Mouse (Mus musculus): ENCODE data around the gene Cyth2. TPM values are rescaled to one million over a fixed set of nuclear protein-coding genes. Genes with fewer than 3 reads are reported as not detected.

Cyth2 gene
- polyA plus RNA-seq (2014; fragmentation: Nextera tagmentation; extraction: Ambion mirVana): 194 and 207 TPM in 2 replicates

GRCm38 (mm10) chr7:45813787-45814779 is at the start of gene Cyth2:
TSS of gene Cyth2 (minus strand) at chr7:45814581.
- peak; percentile 99 for ATAC-seq (replicated peaks; ENCODE audit: low FRiP score)

GRCm38 (mm10) chr7:45862804-45863203 is 48.4 kb upstream of the Cyth2 start:
- Histone ChIP-seq H3K9me3 (ENCODE audit: control insufficient read depth, low read length) (no peaks in the 10 kb centered on the region), H3K4me1 (replicated peaks; ENCODE audit: control insufficient read depth, insufficient read depth, low read length) (peaks cover 5% of the 10 kb centered on the region), H3K36me3 (ENCODE audit: control insufficient read depth, insufficient read depth, low read length) (no peaks in the 10 kb centered on the region), H3K9ac (ENCODE audit: low read length) (no peak overlapping the region), H3K4me2 (ENCODE audit: low read depth, low read length, severe bottlenecking) (no peak overlapping the region), H3K27ac (ENCODE audit: low read depth, low read length) (no peak overlapping the region), H3K4me3 (ENCODE audit: low read depth, low read length) (no peak overlapping the region), H3K27me3 (ENCODE audit: control insufficient read depth, insufficient read depth, low read length) (peaks cover 15% of the 10 kb centered on the region)
- DNase-seq (ENCODE audit: low spot score) (no peak), ATAC-seq (replicated peaks; ENCODE audit: low FRiP score) (no peak)
- WGBS: 86% methylated on average over 7 of the region's 7 CpGs

More at GRCm38 (mm10) chr7:45813787-45814779, at the start of gene Cyth2:
- WGBS: under 1% methylated on average over 64 of the region's 92 CpGs
- peaks cover 29% of the 10 kb centered on the region; the same call in 1 of the 2 replicates for H3K36me3 ChIP-seq (ENCODE audit: control insufficient read depth, insufficient read depth, low read length)
- peak within 1 kb of the TSS; percentile 100 for H3K27ac ChIP-seq (ENCODE audit: low read depth, low read length)
- H3K9ac ChIP-seq (ENCODE audit: low read length): peak within 1 kb of the TSS; percentile 100
- H3K9me3 ChIP-seq (ENCODE audit: control insufficient read depth, low read length): no peaks in the 10 kb centered on the region
- DNase-seq (ENCODE audit: low spot score): peak; percentile 100
- no peaks in the 10 kb centered on the region for H3K27me3 ChIP-seq (ENCODE audit: control insufficient read depth, insufficient read depth, low read length)
- peaks cover 14% of the 10 kb centered on the region for H3K4me1 ChIP-seq (replicated peaks; ENCODE audit: control insufficient read depth, insufficient read depth, low read length)
- peak within 1 kb of the TSS; percentile 98 for H3K4me3 ChIP-seq (ENCODE audit: low read depth, low read length)
- peak within 1 kb of the TSS; percentile 63 for H3K4me2 ChIP-seq (ENCODE audit: low read depth, low read length, severe bottlenecking)

- no peak for ATAC-seq (replicated peaks; ENCODE audit: low FRiP score)
- H3K9me3 ChIP-seq (ENCODE audit: control insufficient read depth, low read length): no peaks in the 10 kb centered on the region
- WGBS: 79% methylated on average over 4 of the region's 4 CpGs
Measured at GRCm38 (mm10) chr7:45859008-45859407, 44.6 kb upstream of the Cyth2 start.

GRCm38 (mm10) chr7:45856950-45857901 is 42.8 kb upstream of the Cyth2 start:
- H3K27ac ChIP-seq (ENCODE audit: low read depth, low read length): no peak overlapping the region
- no peak for ATAC-seq (replicated peaks; ENCODE audit: low FRiP score)

More at GRCm38 (mm10) chr7:45859008-45859407, 44.6 kb upstream of the Cyth2 start:
- no peak overlapping the region for H3K4me2 ChIP-seq (ENCODE audit: low read depth, low read length, severe bottlenecking)
- H3K9ac ChIP-seq (ENCODE audit: low read length): no peak overlapping the region
- H3K27me3 ChIP-seq (ENCODE audit: control insufficient read depth, insufficient read depth, low read length): peaks cover 17% of the 10 kb centered on the region
- no peaks in the 10 kb centered on the region for H3K36me3 ChIP-seq (ENCODE audit: control insufficient read depth, insufficient read depth, low read length)
- H3K4me3 ChIP-seq (ENCODE audit: low read depth, low read length): no peak overlapping the region
- DNase-seq (ENCODE audit: low spot score): no peak
- H3K27ac ChIP-seq (ENCODE audit: low read depth, low read length): no peak overlapping the region
- no peaks in the 10 kb centered on the region; the same call in none of the 2 replicates for H3K4me1 ChIP-seq (replicated peaks; ENCODE audit: control insufficient read depth, insufficient read depth, low read length)

GRCm38 (mm10) chr7:45853089-45853488 is 38.7 kb upstream of the Cyth2 start:
- WGBS: 84% methylated on average over 12 of the region's 12 CpGs
- Histone ChIP-seq H3K27ac (ENCODE audit: low read depth, low read length) (no peak overlapping the region), H3K27me3 (ENCODE audit: control insufficient read depth, insufficient read depth, low read length) (peaks cover 13% of the 10 kb centered on the region), H3K4me1 (replicated peaks; ENCODE audit: control insufficient read depth, insufficient read depth, low read length) (peaks cover 4% of the 10 kb centered on the region; the same call in 1 of the 2 replicates), H3K4me3 (ENCODE audit: low read depth, low read length) (no peak overlapping the region), H3K36me3 (ENCODE audit: control insufficient read depth, insufficient read depth, low read length) (no peaks in the 10 kb centered on the region), H3K9ac (ENCODE audit: low read length) (no peak overlapping the region), H3K9me3 (ENCODE audit: control insufficient read depth, low read length) (no peaks in the 10 kb centered on the region), H3K4me2 (ENCODE audit: low read depth, low read length, severe bottlenecking) (no peak overlapping the region)
- ATAC-seq (replicated peaks; ENCODE audit: low FRiP score): no peak
- DNase-seq (ENCODE audit: low spot score): no peak

More at GRCm38 (mm10) chr7:45856950-45857901, 42.8 kb upstream of the Cyth2 start:
- DNase-seq (ENCODE audit: low spot score): peak; percentile 67
- peak overlapping the region; percentile 54 for H3K4me2 ChIP-seq (ENCODE audit: low read depth, low read length, severe bottlenecking)
- 3% methylated on average over 30 of the region's 30 CpGs for WGBS
- H3K9me3 ChIP-seq (ENCODE audit: control insufficient read depth, low read length): no peaks in the 10 kb centered on the region
- H3K36me3 ChIP-seq (ENCODE audit: control insufficient read depth, insufficient read depth, low read length): no peaks in the 10 kb centered on the region
- H3K4me1 ChIP-seq (replicated peaks; ENCODE audit: control insufficient read depth, insufficient read depth, low read length): no peaks in the 10 kb centered on the region; the same call in none of the 2 replicates
- H3K4me3 ChIP-seq (ENCODE audit: low read depth, low read length): peak overlapping the region; percentile 27
- H3K27me3 ChIP-seq (ENCODE audit: control insufficient read depth, insufficient read depth, low read length): peaks cover 17% of the 10 kb centered on the region
- H3K9ac ChIP-seq (ENCODE audit: low read length): peak overlapping the region; percentile 5; the same call in 1 of the 2 replicates

- no peak for DNase-seq (ENCODE audit: low spot score)
- WGBS: 79% methylated on average over 3 of the region's 3 CpGs
- no peaks in the 10 kb centered on the region for H3K36me3 ChIP-seq (ENCODE audit: control insufficient read depth, insufficient read depth, low read length)
- no peak overlapping the region for H3K4me2 ChIP-seq (ENCODE audit: low read depth, low read length, severe bottlenecking)
- no peaks in the 10 kb centered on the region for H3K27me3 ChIP-seq (ENCODE audit: control insufficient read depth, insufficient read depth, low read length)
- H3K9me3 ChIP-seq (ENCODE audit: control insufficient read depth, low read length): no peaks in the 10 kb centered on the region
- no peak overlapping the region for H3K9ac ChIP-seq (ENCODE audit: low read length)
- no peak overlapping the region for H3K4me3 ChIP-seq (ENCODE audit: low read depth, low read length)
- H3K27ac ChIP-seq (ENCODE audit: low read depth, low read length): no peak overlapping the region
- 0 out of 2 replicates have a peak, but pooled peaks cover 4% of the 10 kb centered on the region for H3K4me1 ChIP-seq (replicated peaks; ENCODE audit: control insufficient read depth, insufficient read depth, low read length)
- no peak for ATAC-seq (replicated peaks; ENCODE audit: low FRiP score)
Measured at GRCm38 (mm10) chr7:45850661-45851060, 36.3 kb upstream of the Cyth2 start.

GRCm38 (mm10) chr7:45848447-45849027 is 34.2 kb upstream of the Cyth2 start:
- ATAC-seq (replicated peaks; ENCODE audit: low FRiP score) (no peak), DNase-seq (ENCODE audit: low spot score) (no peak)
- no peak overlapping the region for H3K4me3 ChIP-seq (ENCODE audit: low read depth, low read length)
- no peak overlapping the region for H3K4me2 ChIP-seq (ENCODE audit: low read depth, low read length, severe bottlenecking)
- no peak overlapping the region for H3K27ac ChIP-seq (ENCODE audit: low read depth, low read length)
- H3K9ac ChIP-seq (ENCODE audit: low read length): 0 out of 2 replicates have a peak overlapping the region, but pooled peaks have one; percentile 12
- H3K36me3 ChIP-seq (ENCODE audit: control insufficient read depth, insufficient read depth, low read length): no peaks in the 10 kb centered on the region
- H3K4me1 ChIP-seq (replicated peaks; ENCODE audit: control insufficient read depth, insufficient read depth, low read length): 0 out of 2 replicates have a peak, but pooled peaks cover 4% of the 10 kb centered on the region
- 10% methylated on average over 6 of the region's 6 CpGs for WGBS
- no peaks in the 10 kb centered on the region for H3K9me3 ChIP-seq (ENCODE audit: control insufficient read depth, low read length)
- no peaks in the 10 kb centered on the region for H3K27me3 ChIP-seq (ENCODE audit: control insufficient read depth, insufficient read depth, low read length)

All from forebrain, embryonic 11.5 days (tissue).